Mouse (Mus musculus) mouse trophoblast stem cell (cell line): ENCODE measurements at regions not wholly inside any gene's neighbourhood (a gene's known extent, or its start where the extent isn't known, plus 50 kb on each side); places are given as distances from the start of the nearest gene placed in this dataset.

Source experiments
- in situ Hi-C, 2 experiments: fragments of 300-500 bp; cut with MseI, MboI; formaldehyde crosslinking; loops; 2 replicates in 1 of 2; 3 replicates in 1 of 2; pipeline ENCODE4 v1.15.1; 2025

DNA sequence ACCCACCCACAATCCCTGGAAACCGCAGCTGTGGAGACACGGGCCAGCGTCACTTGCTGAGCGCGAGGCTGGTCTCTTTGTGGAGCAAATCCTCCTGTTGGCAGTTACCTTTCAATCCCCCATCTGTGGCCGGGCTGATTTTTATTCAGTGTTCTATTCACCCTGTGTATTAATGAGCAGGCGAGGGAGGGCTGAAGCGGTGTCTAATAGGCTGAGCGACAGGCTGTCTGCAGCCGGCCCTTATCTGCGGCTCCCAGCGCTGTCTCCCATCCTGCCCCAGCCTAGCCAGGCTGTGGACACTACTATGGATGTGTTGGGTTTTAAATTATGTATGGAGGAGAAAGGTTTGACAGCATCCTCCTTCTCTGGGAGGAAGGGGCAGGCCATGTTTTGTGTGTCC, 138.3 kb upstream of the Gm26897 start:
- in situ Hi-C loops: no loop called here

GRCm38 (mm10) chr5:111597733-111598132, 136.0 kb upstream of the Gm26897 start:
- in situ Hi-C loops: no loop called here

GRCm38 (mm10) chr5:111601711-111602521, 131.8 kb upstream of the Gm26897 start:
- in situ Hi-C loops: no loop called here

- in situ Hi-C loops: no loop called here
These were observed 120.0 kb upstream of the Gm26897 start for GRCm38 (mm10) chr5:111613687-111614086.

DNA sequence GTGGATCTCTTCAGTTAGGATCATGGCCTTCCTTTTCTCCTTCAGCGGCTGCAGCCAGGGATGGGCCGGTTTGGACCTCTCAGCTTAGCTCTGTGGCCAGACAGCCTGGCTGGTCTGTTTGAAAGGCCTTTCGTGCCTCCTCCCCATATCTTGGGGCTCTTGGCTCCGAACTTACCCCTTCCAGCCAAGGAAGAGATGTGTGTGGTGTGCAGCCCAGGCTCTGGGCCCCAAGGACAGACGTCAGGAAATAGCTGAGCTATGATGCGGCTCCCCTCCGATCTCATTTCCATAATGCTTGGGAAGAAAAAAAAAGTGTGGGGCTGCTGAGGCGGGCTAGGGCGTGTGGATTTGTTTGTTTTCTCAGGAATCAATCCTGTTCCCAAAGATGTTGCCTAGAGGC, 113.8 kb upstream of the Gm26897 start:
- in situ Hi-C loops: no loop called here

GRCm38 (mm10) chr5:111620626-111621025, 113.1 kb upstream of the Gm26897 start:
- in situ Hi-C loops: no loop called here

- in situ Hi-C loops: no loop called here
These were observed 111.2 kb upstream of the Gm26897 start for GRCm38 (mm10) chr5:111622481-111622880.

DNA sequence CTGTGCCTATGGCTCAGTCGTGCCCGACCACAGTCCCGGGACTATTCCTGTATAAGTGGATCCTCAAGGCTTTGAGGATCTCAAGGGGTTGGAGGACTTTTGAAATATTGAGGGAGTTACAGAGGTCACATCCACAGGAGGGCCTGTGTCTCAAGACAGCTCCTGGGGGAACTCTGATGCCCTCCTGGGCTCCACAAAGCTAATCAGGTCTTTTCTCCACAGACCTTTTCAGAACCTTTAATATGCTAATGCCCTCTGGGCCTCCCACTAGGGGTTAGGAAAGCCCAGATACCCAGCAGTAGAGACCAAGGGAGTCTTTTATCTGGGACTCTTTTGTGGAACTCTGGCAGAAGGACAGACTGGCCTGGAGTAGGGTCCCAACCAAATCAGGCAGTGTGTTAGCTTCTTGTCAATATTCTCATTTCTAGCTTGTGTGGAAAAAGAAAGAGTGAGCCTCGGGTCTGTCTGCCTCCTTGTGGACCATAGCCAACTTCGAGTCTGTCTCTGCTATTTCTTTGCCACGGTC, 107.4 kb upstream of the Gm26897 start:
- in situ Hi-C loops: no loop called here

DNA sequence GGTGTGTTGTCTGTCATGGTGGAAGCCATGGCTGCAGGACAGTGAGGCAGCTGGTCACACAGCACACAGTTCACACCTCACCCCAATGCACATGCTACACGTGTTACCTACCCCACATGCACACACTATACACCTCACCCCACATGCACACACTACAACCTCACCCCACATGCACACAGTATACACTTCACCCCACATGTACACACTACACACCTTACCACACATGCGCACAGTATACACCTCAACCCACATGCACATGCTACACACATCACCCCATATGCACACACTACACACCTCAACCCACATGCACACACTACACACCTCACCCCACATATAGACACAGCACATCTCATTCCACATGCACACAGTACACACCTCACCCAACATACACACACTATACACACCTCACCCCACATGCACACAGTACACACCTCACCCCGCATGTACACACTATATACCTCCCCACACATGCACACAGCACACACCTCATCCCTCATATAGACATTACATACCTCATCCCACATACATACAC, 103.3 kb upstream of the Gm26897 start:
- in situ Hi-C loops: no loop called here

DNA sequence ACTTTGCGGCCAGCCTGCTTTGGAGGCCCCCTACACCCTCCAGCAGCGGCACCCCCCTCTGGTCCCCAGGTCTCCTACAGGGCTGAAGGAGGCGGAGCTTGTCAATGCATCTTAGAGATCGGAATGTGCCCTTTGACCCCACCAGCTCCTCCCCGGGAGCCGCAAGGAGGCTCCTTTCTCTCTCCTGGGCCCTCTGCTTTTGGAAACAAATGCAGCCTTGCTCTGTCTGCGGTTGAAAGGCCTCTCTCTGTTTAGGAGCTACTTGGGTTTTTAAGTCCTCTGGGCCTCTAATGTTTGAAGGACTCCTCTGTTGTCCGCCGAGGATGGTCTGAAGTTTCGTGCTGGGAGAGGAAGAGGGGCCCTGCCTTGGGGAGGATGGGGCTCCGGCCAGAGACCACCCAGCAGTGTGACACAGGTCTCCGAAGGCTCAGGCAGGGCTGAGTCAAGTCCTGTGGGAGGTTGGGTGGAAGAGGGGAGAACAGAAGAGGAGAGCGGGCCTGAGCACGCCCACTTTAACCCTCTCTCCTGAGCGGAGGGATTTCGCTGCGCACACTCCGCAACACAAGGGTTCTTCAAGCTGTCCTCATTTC, 102.1 kb upstream of the Gm26897 start:
- in situ Hi-C loops: no loop called here

GRCm38 (mm10) chr5:111635092-111635491, 98.6 kb upstream of the Gm26897 start:
- in situ Hi-C loops: no loop called here

- in situ Hi-C loops: no loop called here
These were observed 96.8 kb upstream of the Gm26897 start for GRCm38 (mm10) chr5:111636969-111637368.

- in situ Hi-C loops: no loop called here
These were observed 95.4 kb upstream of the Gm26897 start for GRCm38 (mm10) chr5:111638306-111638705.

- in situ Hi-C loops: no loop called here
These were observed 94.0 kb upstream of the Gm26897 start for GRCm38 (mm10) chr5:111639476-111640287.

DNA sequence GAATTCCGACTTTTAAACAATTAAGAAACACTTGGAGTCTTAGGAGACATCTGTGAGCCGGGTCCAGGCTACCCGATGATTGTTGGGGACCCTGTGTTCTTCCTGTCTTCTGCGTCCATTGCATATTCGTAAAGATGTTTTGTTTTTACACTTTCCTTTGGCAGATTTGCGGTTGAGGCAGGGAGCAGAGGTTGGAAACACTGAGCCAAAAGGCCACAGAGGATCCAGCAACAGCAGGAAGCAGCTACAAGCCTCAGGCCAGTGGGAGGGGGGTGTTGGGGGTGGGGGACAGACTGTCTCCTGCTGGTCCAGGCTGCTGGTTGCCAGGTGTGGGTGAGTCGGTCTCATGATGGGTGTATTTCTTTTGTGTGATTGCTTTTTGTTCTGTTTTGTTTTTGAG, 92.7 kb upstream of the Gm26897 start:
- in situ Hi-C loops: no loop called here

- in situ Hi-C loops: no loop called here
These were observed 92.0 kb upstream of the Gm26897 start for GRCm38 (mm10) chr5:111641685-111642084.

- in situ Hi-C loops: no loop called here
These were observed 89.6 kb upstream of the Gm26897 start for GRCm38 (mm10) chr5:111644142-111644541.

GRCm38 (mm10) chr5:111644788-111645187, 88.9 kb upstream of the Gm26897 start:
- in situ Hi-C loops: no loop called here

DNA sequence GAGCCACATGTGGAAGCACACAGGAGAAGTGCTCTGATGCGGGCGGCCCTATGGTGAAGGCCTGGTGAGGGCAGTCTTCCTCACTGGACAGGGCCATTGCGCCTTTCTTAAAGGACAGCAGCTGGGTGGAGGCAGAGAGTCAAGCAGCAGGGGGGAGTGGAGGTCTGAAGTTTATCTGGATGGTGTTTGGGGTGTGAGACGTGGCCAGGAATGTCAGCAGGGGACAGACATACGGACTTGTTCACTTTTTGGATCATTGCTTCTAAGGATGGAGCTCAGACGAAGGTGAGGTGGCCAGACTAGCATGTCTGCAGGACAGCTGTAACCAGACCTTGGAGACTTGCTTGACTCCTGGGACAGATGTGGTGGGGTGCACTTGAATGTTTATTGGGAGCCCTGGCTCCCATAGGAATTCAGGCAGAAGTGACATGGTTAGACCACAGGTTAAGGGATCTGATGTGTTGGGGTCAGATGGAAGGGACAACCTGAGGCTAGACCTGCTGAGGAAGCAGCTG, 86.0 kb upstream of the Gm26897 start:
- in situ Hi-C loops: no loop called here

- in situ Hi-C loops: no loop called here
These were observed 85.2 kb upstream of the Gm26897 start for GRCm38 (mm10) chr5:111648481-111648880.

GRCm38 (mm10) chr5:111649012-111649411, 84.7 kb upstream of the Gm26897 start:
- in situ Hi-C loops: no loop called here

- in situ Hi-C loops: no loop called here
These were observed 81.3 kb upstream of the Gm26897 start for GRCm38 (mm10) chr5:111652472-111652871.
